Mouse (Mus musculus): ENCODE measurements around the gene Catsper1. TPM values are rescaled to one million over a fixed set of nuclear protein-coding genes. Genes with fewer than 3 reads are reported as not detected.

Gene Catsper1
- polyA plus RNA-seq, 1 experiment from 2014 or later = not detected

DNA sequence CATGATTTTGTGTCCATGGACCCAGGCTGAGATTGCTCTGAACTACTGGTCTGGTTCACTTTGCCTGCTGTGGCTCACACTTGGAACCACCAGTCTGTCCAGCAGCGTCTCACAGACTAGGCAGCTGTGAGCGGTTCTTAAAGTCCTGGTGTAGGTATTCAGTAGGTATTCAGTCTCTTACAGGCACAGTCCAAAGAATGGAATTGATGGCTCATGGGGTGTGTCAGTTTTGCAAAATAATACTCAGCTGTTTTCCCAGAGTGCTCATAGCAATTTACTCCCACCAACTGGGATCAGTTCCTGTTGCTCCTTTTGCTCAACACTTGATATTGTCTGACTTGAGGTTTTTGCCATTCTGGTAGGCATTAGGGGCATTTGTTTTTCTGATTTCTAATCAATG is 26.6 kb downstream of the Catsper1 start:
- Histone ChIP-seq H3K27ac (no peak overlapping the region), H3K4me2 (no peak overlapping the region), H3K36me3 (peaks cover 18% of the 10 kb centered on the region), H3K27me3 (no peaks in the 10 kb centered on the region), H3K4me1 (peaks cover 7% of the 10 kb centered on the region), H3K9me3 (no peaks in the 10 kb centered on the region), H3K9ac (no peak overlapping the region), H3K4me3 (no peak overlapping the region)
- 77% methylated on average over 2 of the region's 2 CpGs for WGBS
- no peak for ATAC-seq (ENCODE audit: insufficient number of reproducible peaks, low FRiP score, low TSS enrichment, low read depth)

DNA sequence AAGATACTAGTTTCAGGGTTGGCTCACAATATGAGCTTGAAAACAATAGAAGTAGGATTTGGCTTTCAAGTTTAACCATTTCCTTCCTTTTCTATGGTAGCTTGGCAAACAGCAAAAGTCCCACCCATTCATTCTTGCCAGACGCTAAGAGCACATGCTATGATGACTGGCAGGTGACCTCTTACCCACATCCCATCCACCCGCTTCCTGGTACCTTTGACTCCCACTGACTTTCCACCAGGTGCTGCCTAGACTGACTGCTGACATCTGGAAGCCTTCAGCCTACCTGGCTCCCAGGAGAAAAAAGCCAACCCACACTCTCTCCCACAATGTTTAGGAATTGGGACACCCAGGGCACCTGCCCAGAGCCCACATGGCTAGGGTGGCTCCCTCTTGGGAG is 28.6 kb downstream of the Catsper1 start:
- Histone ChIP-seq H3K36me3 (peaks cover 26% of the 10 kb centered on the region), H3K4me1 (peaks cover 21% of the 10 kb centered on the region), H3K9ac (no peak overlapping the region), H3K4me3 (no peak overlapping the region), H3K9me3 (no peaks in the 10 kb centered on the region), H3K27ac (no peak overlapping the region), H3K27me3 (no peaks in the 10 kb centered on the region), H3K4me2 (no peak overlapping the region)
- ATAC-seq (ENCODE audit: insufficient number of reproducible peaks, low FRiP score, low TSS enrichment, low read depth) = no peak
- 96% methylated on average over 2 of the region's 2 CpGs for WGBS

DNA sequence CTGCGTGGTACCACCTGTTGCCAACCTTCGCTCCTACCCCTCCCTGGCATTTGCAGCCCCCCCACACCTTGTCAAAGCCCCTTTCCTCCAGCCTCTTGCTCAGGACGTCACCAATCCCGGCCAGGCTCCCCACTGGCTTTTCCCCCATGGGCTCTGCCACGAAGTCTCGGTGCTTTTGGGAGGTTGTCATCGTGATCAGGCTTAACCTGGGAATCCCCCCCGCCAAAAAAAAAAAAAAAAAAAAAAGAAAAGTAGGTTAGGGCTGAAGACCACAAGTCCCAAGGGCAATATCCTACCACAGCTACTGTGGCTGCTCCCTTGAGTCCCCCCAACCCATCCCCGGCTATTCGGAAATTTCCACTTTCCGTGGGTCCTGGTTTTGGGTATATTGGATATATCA is 30.2 kb downstream of the Catsper1 start:
- Histone ChIP-seq H3K27ac (peak overlapping the region; percentile 98), H3K4me3 (peak overlapping the region; percentile 97), H3K9me3 (no peaks in the 10 kb centered on the region), H3K36me3 (peaks cover 42% of the 10 kb centered on the region), H3K4me1 (peaks cover 21% of the 10 kb centered on the region), H3K4me2 (peak overlapping the region; percentile 88), H3K27me3 (no peaks in the 10 kb centered on the region), H3K9ac (peak overlapping the region; percentile 90)
- ATAC-seq (ENCODE audit: insufficient number of reproducible peaks, low FRiP score, low TSS enrichment, low read depth) = no peak
- 18% methylated on average over 11 of the region's 11 CpGs for WGBS

DNA sequence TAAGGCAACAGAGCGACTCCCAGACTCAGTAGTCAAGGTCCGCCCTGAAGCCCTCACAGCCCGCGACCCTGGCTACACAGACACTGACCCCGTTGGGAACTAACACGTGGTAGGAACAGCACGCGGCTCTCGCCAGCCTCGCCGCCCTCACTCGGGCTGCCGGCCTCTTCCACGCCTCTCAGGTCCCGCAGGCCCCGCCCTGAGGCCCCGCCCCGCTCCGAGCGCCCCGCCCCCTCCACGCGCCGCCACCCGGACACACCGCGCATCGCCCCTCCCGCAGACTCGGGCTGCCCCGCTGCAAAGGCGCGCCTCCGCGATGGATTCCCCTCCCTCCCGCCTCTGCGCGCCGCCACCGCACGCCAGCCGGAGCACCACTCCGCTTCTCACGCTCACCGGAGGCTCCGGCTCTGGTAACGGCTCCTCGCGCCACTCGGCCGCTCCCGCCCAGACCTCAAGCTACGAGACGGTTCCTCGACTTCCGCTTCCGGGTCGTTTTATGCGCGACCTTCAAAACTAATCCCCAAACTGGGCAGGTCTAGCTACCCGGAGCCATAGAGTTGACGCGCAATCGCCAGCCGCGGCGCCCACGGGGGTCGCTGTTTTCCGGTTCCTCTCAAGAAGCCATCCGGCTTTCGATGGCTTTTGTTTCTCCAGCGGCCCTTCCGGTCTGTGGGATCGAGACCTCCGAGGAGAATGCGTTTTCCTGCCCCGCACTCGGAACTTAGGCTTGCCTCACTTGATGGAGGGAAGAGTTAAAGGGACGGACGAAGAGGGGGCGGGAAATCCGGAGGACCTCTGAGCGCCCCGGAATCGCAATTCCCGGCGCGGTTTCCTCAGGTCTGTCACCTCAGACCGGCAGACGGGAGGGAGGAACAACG is 30.9 kb downstream of the Catsper1 start, which contains the start of gene Eif1ad:
Gene Eif1ad, plus strand, starts transcription at position 567 of the 878 bp plus-strand sequence.
- Histone ChIP-seq H3K27me3 (no peaks in the 10 kb centered on the region), H3K36me3 (peaks cover 46% of the 10 kb centered on the region), H3K4me3 (peak within 1 kb of the TSS; percentile 97), H3K4me2 (peak within 1 kb of the TSS; percentile 88), H3K9ac (peak within 1 kb of the TSS; percentile 90), H3K4me1 (peaks cover 21% of the 10 kb centered on the region), H3K27ac (peak within 1 kb of the TSS; percentile 98), H3K9me3 (no peaks in the 10 kb centered on the region)
- WGBS = under 1% methylated on average over 78 of the region's 92 CpGs
- peak; percentile 92 for ATAC-seq (ENCODE audit: insufficient number of reproducible peaks, low FRiP score, low TSS enrichment, low read depth)

DNA sequence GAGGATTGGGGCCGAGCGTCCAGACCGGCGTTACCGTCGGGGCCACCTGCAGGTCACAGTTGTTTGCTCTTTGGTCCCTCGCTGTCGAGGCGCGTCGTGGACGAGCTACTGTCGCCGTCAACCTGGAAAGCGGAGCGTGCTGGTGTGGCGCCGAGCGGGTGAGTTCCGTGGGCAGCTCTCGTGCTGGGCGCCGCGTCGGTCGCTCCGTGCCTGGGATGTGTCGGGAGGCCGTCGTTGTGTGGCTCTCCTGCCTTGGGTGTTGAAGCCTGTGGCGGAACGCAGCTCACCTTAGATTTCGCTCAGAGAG is 31.5 kb downstream of the Catsper1 start, which contains the start of gene Banf1:
Gene Banf1, minus strand, starts transcription at position 116 of the 307 bp plus-strand sequence.
- H3K27me3 ChIP-seq = no peaks in the 10 kb centered on the region
- H3K4me3 ChIP-seq = peak within 1 kb of the TSS; percentile 97
- peak within 1 kb of the TSS; percentile 98 for H3K27ac ChIP-seq
- peak within 1 kb of the TSS; percentile 90 for H3K9ac ChIP-seq
- no peaks in the 10 kb centered on the region for H3K9me3 ChIP-seq
- H3K4me2 ChIP-seq = peak within 1 kb of the TSS; percentile 88
- peaks cover 21% of the 10 kb centered on the region for H3K4me1 ChIP-seq
- 0% methylated on average over 33 of the region's 33 CpGs for WGBS
- peaks cover 51% of the 10 kb centered on the region for H3K36me3 ChIP-seq
- no peak for ATAC-seq (ENCODE audit: insufficient number of reproducible peaks, low FRiP score, low TSS enrichment, low read depth)

DNA sequence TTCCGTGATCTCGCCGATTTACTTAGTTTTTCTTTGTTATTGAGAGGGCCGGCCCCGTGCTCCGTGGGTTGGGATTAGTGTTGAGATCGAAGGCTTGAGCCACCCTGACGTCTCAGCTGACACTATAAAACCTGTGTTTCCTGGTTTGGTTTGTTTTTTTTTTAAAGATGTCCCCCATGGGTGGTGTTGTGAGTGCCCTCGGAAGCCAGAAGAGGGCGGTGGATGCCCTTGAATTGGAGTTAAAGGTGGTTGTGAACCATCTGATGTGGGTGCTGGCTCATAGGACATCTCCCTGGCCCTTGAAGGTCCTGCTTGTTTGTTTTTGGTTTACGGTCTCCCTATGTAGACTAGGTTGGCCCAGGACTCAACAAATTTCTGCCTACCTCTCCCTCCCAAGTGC is 31.9 kb downstream of the Catsper1 start:
- Histone ChIP-seq H3K4me2 (peak overlapping the region; percentile 88), H3K9me3 (no peaks in the 10 kb centered on the region), H3K9ac (peak overlapping the region; percentile 90), H3K4me3 (peak overlapping the region; percentile 97), H3K36me3 (peaks cover 56% of the 10 kb centered on the region), H3K27ac (peak overlapping the region; percentile 98), H3K4me1 (peaks cover 21% of the 10 kb centered on the region), H3K27me3 (no peaks in the 10 kb centered on the region)
- 11% methylated on average over 11 of the region's 11 CpGs for WGBS
- ATAC-seq (ENCODE audit: insufficient number of reproducible peaks, low FRiP score, low TSS enrichment, low read depth) = no peak

DNA sequence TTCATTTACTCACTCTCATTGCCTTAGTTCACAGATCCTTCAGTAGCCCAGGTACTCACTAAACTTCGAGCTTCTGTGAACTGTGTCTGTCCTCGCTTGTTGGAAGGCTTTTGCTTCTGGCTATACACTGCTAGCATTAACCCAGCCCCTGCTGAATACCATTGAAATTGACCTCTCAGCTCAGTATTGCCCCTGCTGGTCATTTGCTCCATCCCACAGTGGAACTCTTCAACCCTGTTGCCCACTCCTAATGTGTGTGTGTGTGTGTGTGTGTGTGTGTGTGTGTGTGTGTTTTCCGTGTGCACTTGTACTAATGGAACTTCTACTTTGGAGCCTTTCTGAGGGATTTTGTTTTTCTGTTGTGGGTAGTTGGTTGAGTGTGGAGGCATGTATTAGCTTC is 35.4 kb downstream of the Catsper1 start:
- H3K9me3 ChIP-seq = no peaks in the 10 kb centered on the region
- H3K9ac ChIP-seq = no peak overlapping the region
- H3K4me1 ChIP-seq = peaks cover 15% of the 10 kb centered on the region
- no peak for ATAC-seq (ENCODE audit: insufficient number of reproducible peaks, low FRiP score, low TSS enrichment, low read depth)
- H3K27ac ChIP-seq = no peak overlapping the region
- H3K4me3 ChIP-seq = no peak overlapping the region
- peaks cover 60% of the 10 kb centered on the region for H3K36me3 ChIP-seq
- no peak overlapping the region for H3K4me2 ChIP-seq
- 83% methylated on average over 3 of the region's 3 CpGs for WGBS
- H3K27me3 ChIP-seq = no peaks in the 10 kb centered on the region

DNA sequence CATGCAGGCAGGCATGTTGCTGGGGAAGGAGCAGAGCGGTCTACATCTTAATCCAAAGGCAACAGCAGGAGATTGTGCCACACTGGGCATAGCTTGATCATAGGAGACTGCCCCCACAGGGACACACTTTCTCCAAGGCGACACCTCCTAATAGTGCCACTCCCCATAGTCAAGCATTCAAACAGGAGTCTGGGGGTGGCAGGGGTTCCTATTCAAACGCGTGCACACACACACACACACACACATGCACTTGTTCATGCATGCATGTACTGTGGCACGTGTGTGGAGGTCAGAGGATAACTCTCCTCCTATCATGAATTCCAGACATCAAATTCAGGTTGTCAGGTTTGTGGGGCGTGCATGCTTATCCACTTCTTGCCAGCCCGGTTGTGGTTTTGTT is 37.2 kb downstream of the Catsper1 start:
- Histone ChIP-seq H3K27me3 (no peaks in the 10 kb centered on the region), H3K4me1 (peaks cover 11% of the 10 kb centered on the region)
- 90% methylated on average over 7 of the region's 7 CpGs for WGBS

DNA sequence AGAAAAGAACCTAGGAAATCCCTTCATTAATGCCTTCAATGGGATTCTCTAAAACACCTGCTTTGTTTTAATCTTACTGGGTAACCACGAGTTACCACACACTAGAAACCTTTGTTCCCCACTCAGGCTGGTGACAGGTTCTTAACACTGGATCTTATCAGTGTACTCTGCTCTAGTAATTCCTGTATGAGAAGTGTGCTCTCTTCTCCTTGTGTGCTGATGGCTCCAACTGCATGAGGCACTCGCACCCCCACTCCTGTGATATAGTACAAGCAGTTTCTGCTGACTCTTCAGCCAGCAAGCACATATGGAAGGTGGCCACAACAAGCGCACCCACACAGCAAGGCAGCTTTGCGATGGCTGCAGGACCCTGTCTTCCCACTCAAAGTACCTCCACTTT is 38.6 kb downstream of the Catsper1 start:
- Histone ChIP-seq H3K4me2 (no peak overlapping the region), H3K27me3 (no peaks in the 10 kb centered on the region), H3K36me3 (peaks cover 78% of the 10 kb centered on the region), H3K4me1 (no peaks in the 10 kb centered on the region), H3K27ac (no peak overlapping the region), H3K9ac (no peak overlapping the region), H3K9me3 (no peaks in the 10 kb centered on the region), H3K4me3 (no peak overlapping the region)
- 81% methylated on average over 4 of the region's 4 CpGs for WGBS
- no peak for ATAC-seq (ENCODE audit: insufficient number of reproducible peaks, low FRiP score, low TSS enrichment, low read depth)

More for the DNA sequence above, 37.2 kb downstream of the Catsper1 start:
- Histone ChIP-seq H3K4me3 (no peak overlapping the region), H3K36me3 (peaks cover 71% of the 10 kb centered on the region), H3K4me2 (no peak overlapping the region), H3K9ac (no peak overlapping the region), H3K27ac (no peak overlapping the region), H3K9me3 (no peaks in the 10 kb centered on the region)
- ATAC-seq (ENCODE audit: insufficient number of reproducible peaks, low FRiP score, low TSS enrichment, low read depth) = no peak

DNA sequence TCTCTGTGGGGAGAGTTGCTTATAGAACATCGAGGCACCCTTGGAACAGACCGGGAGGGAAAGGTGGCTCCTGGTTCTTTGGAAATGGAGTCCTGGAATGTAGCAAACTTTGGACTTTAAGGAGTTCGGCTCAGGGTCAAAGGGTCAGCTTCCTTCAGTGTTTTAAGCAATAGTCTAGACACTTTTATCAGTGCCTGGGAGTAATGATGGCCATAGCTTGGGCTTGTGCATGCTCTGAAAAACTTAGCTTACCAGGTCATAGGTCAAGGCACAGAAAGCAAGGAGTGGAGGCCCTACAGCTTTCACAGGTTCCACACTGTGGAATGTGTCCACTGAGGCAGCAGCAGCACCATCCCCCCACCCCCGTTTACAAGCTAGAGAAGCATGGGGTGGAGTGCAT is 39.2 kb downstream of the Catsper1 start:
- Histone ChIP-seq H3K36me3 (peaks cover 78% of the 10 kb centered on the region), H3K27ac (no peak overlapping the region), H3K9ac (no peak overlapping the region), H3K4me1 (no peaks in the 10 kb centered on the region), H3K4me3 (no peak overlapping the region), H3K4me2 (no peak overlapping the region), H3K27me3 (no peaks in the 10 kb centered on the region), H3K9me3 (no peaks in the 10 kb centered on the region)
- no peak for ATAC-seq (ENCODE audit: insufficient number of reproducible peaks, low FRiP score, low TSS enrichment, low read depth)
- WGBS = 75% methylated on average over 4 of the region's 4 CpGs

DNA sequence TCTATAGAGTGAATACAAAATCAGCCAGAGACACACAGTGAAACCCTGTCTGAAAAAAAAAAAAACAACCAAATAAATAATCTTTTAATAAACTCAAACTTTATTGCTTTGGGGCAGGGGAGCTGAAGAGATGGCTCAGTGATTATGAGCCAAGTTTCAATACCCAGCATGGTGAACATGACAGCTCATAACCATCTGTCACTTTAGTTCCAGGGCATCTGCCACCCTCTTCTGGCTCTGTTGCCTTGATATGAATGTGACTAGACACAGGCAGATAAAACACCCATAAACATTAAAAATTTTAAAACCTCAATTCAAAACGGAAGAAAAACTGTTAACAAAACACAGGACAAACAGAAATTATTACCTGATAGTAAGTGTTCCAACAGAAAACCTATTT is 41.9 kb downstream of the Catsper1 start:
- 78% methylated on average over 1 of the region's 1 CpGs for WGBS

DNA sequence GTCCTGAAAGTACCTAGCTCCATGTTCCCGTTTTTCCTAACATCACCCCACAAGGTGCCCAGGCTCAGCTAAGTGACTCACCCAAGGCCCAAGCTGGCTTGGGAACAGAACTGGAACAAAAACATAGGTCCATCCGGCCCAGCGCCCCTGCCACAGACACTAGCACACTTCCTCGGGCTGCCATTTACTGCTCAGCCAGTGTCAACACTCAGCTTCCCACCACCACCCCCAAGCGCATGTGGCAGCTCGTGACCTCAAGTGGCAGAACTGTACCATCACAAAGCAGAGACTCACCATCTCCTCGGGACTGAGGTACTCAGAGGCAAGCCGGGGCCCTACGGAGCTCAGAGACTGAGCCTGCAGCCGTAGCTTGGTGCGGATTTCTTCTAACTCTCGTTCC is 47.8 kb downstream of the Catsper1 start:
- WGBS = 84% methylated on average over 12 of the region's 12 CpGs
- no peak for ATAC-seq (ENCODE audit: insufficient number of reproducible peaks, low FRiP score, low TSS enrichment, low read depth)
- no peaks in the 10 kb centered on the region for H3K27me3 ChIP-seq
- H3K9ac ChIP-seq = no peak overlapping the region
- peaks cover 16% of the 10 kb centered on the region for H3K4me1 ChIP-seq
- H3K9me3 ChIP-seq = no peaks in the 10 kb centered on the region
- no peak overlapping the region for H3K4me2 ChIP-seq
- H3K27ac ChIP-seq = no peak overlapping the region
- H3K36me3 ChIP-seq = peaks cover 74% of the 10 kb centered on the region
- no peak overlapping the region for H3K4me3 ChIP-seq

More for the DNA sequence above, 41.9 kb downstream of the Catsper1 start:
- no peak for ATAC-seq (ENCODE audit: insufficient number of reproducible peaks, low FRiP score, low TSS enrichment, low read depth)
- no peak overlapping the region for H3K4me2 ChIP-seq
- no peak overlapping the region for H3K4me3 ChIP-seq
- H3K36me3 ChIP-seq = peaks cover 81% of the 10 kb centered on the region
- H3K27me3 ChIP-seq = no peaks in the 10 kb centered on the region
- no peak overlapping the region for H3K27ac ChIP-seq
- H3K9ac ChIP-seq = no peak overlapping the region
- H3K9me3 ChIP-seq = no peaks in the 10 kb centered on the region
- no peaks in the 10 kb centered on the region for H3K4me1 ChIP-seq

Measured in limb, embryonic 15.5 days (tissue).